Mouse (Mus musculus): ENCODE results near the gene Fbln5.

Gene Fbln5

GRCm38 (mm10) chr12:101766228-101766852, 52.5 kb downstream of the Fbln5 start:
- in situ Hi-C loops (cut with MboI; ENCODE audit: unreplicated experiment in 2 of 2) = no loop called here

GRCm38 (mm10) chr12:101764870-101765269, 54.0 kb downstream of the Fbln5 start:
- in situ Hi-C loops (cut with MboI; ENCODE audit: unreplicated experiment in 2 of 2) = no loop called here

GRCm38 (mm10) chr12:101763065-101763464, 55.8 kb downstream of the Fbln5 start:
- in situ Hi-C loops (cut with MboI; ENCODE audit: unreplicated experiment in 2 of 2) = no loop called here

GRCm38 (mm10) chr12:101762054-101762453, 56.8 kb downstream of the Fbln5 start:
- in situ Hi-C loops (cut with MboI; ENCODE audit: unreplicated experiment in 2 of 2) = no loop called here

- in situ Hi-C loops (cut with MboI; ENCODE audit: unreplicated experiment in 2 of 2) = no loop called here
These were observed 59.3 kb downstream of the Fbln5 start for GRCm38 (mm10) chr12:101759440-101760045.

- in situ Hi-C loops (cut with MboI; ENCODE audit: unreplicated experiment in 2 of 2) = no loop called here
These were observed 60.2 kb downstream of the Fbln5 start for GRCm38 (mm10) chr12:101758698-101759097.

GRCm38 (mm10) chr12:101742375-101742774, 76.5 kb downstream of the Fbln5 start:
- in situ Hi-C loops (cut with MboI; ENCODE audit: unreplicated experiment in 2 of 2) = no loop called here

- in situ Hi-C loops (cut with MboI; ENCODE audit: unreplicated experiment in 2 of 2) = no loop called here
These were observed 78.4 kb downstream of the Fbln5 start for GRCm38 (mm10) chr12:101740486-101740885.

- in situ Hi-C loops (cut with MboI; ENCODE audit: unreplicated experiment in 2 of 2) = no loop called here
These were observed 78.8 kb downstream of the Fbln5 start for GRCm38 (mm10) chr12:101740045-101740444.

GRCm38 (mm10) chr12:101718755-101719150, 100.1 kb downstream of the Fbln5 start:
- in situ Hi-C loops (cut with MboI; ENCODE audit: unreplicated experiment in 2 of 2) = no loop called here

GRCm38 (mm10) chr12:101718054-101718754, 100.7 kb downstream of the Fbln5 start, which contains the start of gene Tc2n:
Tc2n (minus strand) TSS chr12:101718523.
- in situ Hi-C loops (cut with MboI; ENCODE audit: unreplicated experiment in 2 of 2) = no loop called here

GRCm38 (mm10) chr12:101699176-101699575, 119.7 kb downstream of the Fbln5 start:
- in situ Hi-C loops (cut with MboI; ENCODE audit: unreplicated experiment in 2 of 2) = no loop called here
